Mouse (Mus musculus): Measurements from ENCODE around the gene Vdac1.

DNA sequence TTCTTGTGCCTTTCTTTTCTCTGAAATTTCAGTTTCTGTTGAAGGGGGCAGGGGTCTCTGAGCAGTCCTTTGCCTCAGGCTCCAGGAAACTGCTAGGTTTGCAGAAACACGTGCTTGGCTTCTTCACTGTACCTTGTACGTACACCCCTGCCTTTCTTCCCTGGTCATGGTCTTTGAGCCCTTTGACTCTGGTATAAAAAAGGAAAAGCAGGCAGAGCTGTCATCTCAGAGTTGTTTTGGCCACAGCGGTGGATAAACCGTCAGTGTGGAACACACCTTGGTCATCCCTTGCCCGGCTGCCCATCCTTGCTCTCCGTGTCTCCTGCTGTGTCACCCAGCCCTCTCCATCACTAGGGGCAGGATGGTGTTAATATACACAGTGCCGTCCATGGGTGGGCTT lies 59.2 kb downstream of the Vdac1 start:
- TF ChIP-seq POLR2A (IDR thresholded peaks at IDR 0.05; ENCODE audit: control insufficient read depth, extremely low read depth, insufficient read depth, low read length, poor library complexity) (no peak), CTCF (IDR thresholded peaks at IDR 0.05; ENCODE audit: borderline replicate concordance, control insufficient read depth, extremely low read depth, insufficient read depth, low read length, poor library complexity) (no peak)
